Mouse (Mus musculus) testis, adult 2 months (tissue): ENCODE measurements around the gene Dus2.

ENCODE experiments used
- CTCF ChIP-seq: fragments of 200-500 bp; IDR thresholded peaks from 2 replicates; pipeline ENCODE4 v1.5.1; 2012; ENCODE audit warnings: low read depth, mild to moderate bottlenecking, inconsistent platforms, low read length, moderate library complexity; ENCODE audit not compliant: control insufficient read depth, insufficient read depth, insufficient replicate concordance
- POLR2A ChIP-seq: fragments of 200-500 bp; IDR thresholded peaks from 2 replicates; pipeline ENCODE4 v1.6.1; 2012; ENCODE audit warnings: low read depth, mild to moderate bottlenecking, inconsistent platforms, low read length, moderate library complexity; ENCODE audit not compliant: control insufficient read depth

- TF ChIP-seq POLR2A: no peak
- no peak for TF ChIP-seq CTCF
These were observed 21.8 kb upstream of the Dus2 start for GRCm38 (mm10) chr8:105969367-105969766.
